Mouse (Mus musculus) kidney, adult 2 months (tissue): ENCODE results near the gene Armh3.

ENCODE experiments used
- CTCF ChIP-seq: fragments of 200-500 bp; conservative IDR thresholded peaks from 2 replicates; pipeline ENCODE4 v1.5.1; 2011; ENCODE audit warnings: low read depth, mild to moderate bottlenecking, control low read depth, low read length, moderate library complexity, mixed read lengths; ENCODE audit not compliant: insufficient read depth, insufficient read length
- POLR2A ChIP-seq: fragments of 200-500 bp; IDR thresholded peaks from one replicate; pipeline ENCODE4 v1.6.1; 2011; ENCODE audit warnings: low read depth, low read length, control low read depth

- TF ChIP-seq POLR2A (no peak), CTCF (peak; percentile 43; the same call in 1 of the 2 replicates)
Measured at GRCm38 (mm10) chr19:45847016-45847732, 151.1 kb downstream of the Armh3 start.
